Mouse (Mus musculus) forebrain, embryonic 13.5 days (tissue): ENCODE measurements around the gene Cdh22. TPM values are rescaled to one million over a fixed set of nuclear protein-coding genes. Genes with fewer than 3 reads are reported as not detected.

Source experiments
- ATAC-seq: fragments of 200-750 bp; cut with Nextera tagmentation; 2 replicates; pipeline ENCODE4 v1.8.0; 2017
- H3K27ac ChIP-seq: fragments of 300-500 bp; sonication (generic); 2 replicates; pipeline ENCODE4 v1.5.1; 2015; ENCODE audit warnings: inconsistent platforms, mild to moderate bottlenecking, moderate library complexity
- H3K27me3 ChIP-seq: fragments of 300-500 bp; sonication (generic); 2 replicates; pipeline ENCODE4 v1.6.1; 2015; ENCODE audit warnings: mild to moderate bottlenecking, inconsistent platforms
- H3K36me3 ChIP-seq: fragments of 300-500 bp; sonication (generic); 2 replicates; pipeline ENCODE4 v1.6.1; 2015; ENCODE audit warnings: mild to moderate bottlenecking, inconsistent platforms; ENCODE audit not compliant: poor library complexity, severe bottlenecking
- H3K4me1 ChIP-seq: fragments of 300-500 bp; sonication (generic); 2 replicates; pipeline ENCODE4 v1.6.1; 2015; ENCODE audit warnings: inconsistent platforms
- H3K4me2 ChIP-seq: fragments of 300-500 bp; sonication (generic); 2 replicates; pipeline ENCODE4 v1.6.1; 2015; ENCODE audit warnings: inconsistent platforms, mild to moderate bottlenecking, moderate library complexity
- H3K4me3 ChIP-seq: fragments of 300-500 bp; sonication (generic); 2 replicates; pipeline ENCODE4 v1.5.1; 2015; ENCODE audit warnings: mild to moderate bottlenecking, inconsistent platforms
- H3K9ac ChIP-seq: fragments of 300-500 bp; sonication (generic); 2 replicates; pipeline ENCODE4 v1.6.1; 2015; ENCODE audit warnings: mild to moderate bottlenecking, inconsistent platforms
- H3K9me3 ChIP-seq: fragments of 300-500 bp; sonication (generic); replicated peaks from 2 replicates; pipeline ENCODE4 v1.6.1; 2016; ENCODE audit warnings: inconsistent platforms
- WGBS: fragments of 180-500 bp; shearing (Covaris S2); methylation state at CpG from one replicate; pipeline ENCODE4 v1.1.7; 2015; 5-methylcytosine and 5-hydroxymethylcytosine counted together
- polyA plus RNA-seq: library from polyadenylated mRNA; unstranded; fragments of >200 nt; fragmentation: Nextera tagmentation; extraction: Ambion mirVana; gene quantifications from 2 replicates; pipeline ENCODE4 v1.2.1, GENCODE M21; 2015

Cdh22 gene
- polyA plus RNA-seq, 1 experiment from 2014 or later: 5.0 TPM

GRCm38 (mm10) chr2:165266739-165267138 lies 32.1 kb upstream of the Cdh22 start:
- WGBS: 2% methylated on average over 12 of the region's 12 CpGs
- Histone ChIP-seq H3K4me3 (no peak overlapping the region), H3K4me2 (0 out of 2 replicates have a peak overlapping the region, but pooled peaks have one; percentile 2), H3K27me3 (peaks cover 5% of the 10 kb centered on the region; the same call in 1 of the 2 replicates), H3K27ac (0 out of 2 replicates have a peak overlapping the region, but pooled peaks have one; percentile 14), H3K4me1 (peaks cover 47% of the 10 kb centered on the region), H3K9ac (no peak overlapping the region), H3K36me3 (no peaks in the 10 kb centered on the region), H3K9me3 (no peaks in the 10 kb centered on the region)
- ATAC-seq: no peak

DNA sequence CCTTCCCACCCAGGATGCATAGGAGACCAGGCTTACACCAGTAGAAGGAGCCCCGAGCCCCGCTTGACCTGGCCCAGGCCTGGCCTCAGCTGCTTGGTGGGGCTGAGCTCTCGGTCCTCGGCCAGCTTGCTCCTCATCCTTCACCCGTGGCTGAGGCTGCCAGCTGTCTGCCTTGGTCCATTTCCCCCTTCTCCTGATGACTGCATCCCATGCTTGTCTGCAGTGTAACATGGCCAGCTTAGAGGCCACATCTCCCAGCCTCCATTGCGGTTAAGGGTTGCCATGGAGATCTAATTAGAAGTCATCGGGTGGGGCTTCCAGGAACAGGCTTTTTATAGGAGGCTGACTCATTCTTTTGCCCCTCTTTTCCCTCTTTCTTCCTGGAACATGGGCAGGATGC lies 29.2 kb upstream of the Cdh22 start:
- no peak for ATAC-seq

GRCm38 (mm10) chr2:165262274-165262990 lies 27.8 kb upstream of the Cdh22 start:
- ATAC-seq: no peak
- H3K27me3 ChIP-seq: peaks cover 7% of the 10 kb centered on the region; the same call in 1 of the 2 replicates

More for the DNA sequence above, 29.2 kb upstream of the Cdh22 start:
- Histone ChIP-seq H3K9ac (no peak overlapping the region), H3K36me3 (no peaks in the 10 kb centered on the region), H3K4me1 (peaks cover 32% of the 10 kb centered on the region), H3K9me3 (no peaks in the 10 kb centered on the region), H3K27me3 (peaks cover 7% of the 10 kb centered on the region; the same call in 1 of the 2 replicates), H3K27ac (no peak overlapping the region; the same call in 1 of the 2 replicates), H3K4me3 (no peak overlapping the region), H3K4me2 (no peak overlapping the region)
- WGBS: 61% methylated on average over 7 of the region's 7 CpGs

DNA sequence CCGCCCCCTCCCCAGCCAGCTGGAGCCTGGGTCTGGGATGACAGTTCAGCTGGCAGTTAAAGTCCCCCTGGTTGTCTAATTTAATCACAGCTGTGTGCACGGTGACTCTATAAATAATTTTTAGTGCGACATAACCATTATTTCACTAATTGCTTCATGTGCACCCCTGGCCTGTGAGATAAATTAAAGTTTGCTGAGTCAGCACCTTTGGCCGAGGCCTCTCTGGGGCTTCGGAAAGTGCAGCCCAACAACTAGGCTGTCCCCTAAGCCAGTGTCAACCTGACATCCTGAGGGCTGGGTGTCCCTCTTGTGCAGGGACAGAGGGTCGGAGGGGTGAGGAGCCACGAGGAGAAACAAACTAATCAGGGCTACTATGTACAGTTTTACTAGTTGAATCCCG lies 25.2 kb upstream of the Cdh22 start:
- 81% methylated on average over 8 of the region's 8 CpGs for whole genome bisulfite sequencing
- Histone ChIP-seq H3K9me3 (no peaks in the 10 kb centered on the region), H3K9ac (no peak overlapping the region), H3K4me3 (no peak overlapping the region), H3K4me1 (peaks cover 29% of the 10 kb centered on the region), H3K27ac (no peak overlapping the region), H3K36me3 (no peaks in the 10 kb centered on the region), H3K4me2 (no peak overlapping the region), H3K27me3 (peaks cover 30% of the 10 kb centered on the region)
- no peak for ATAC-seq

More at GRCm38 (mm10) chr2:165262274-165262990, 27.8 kb upstream of the Cdh22 start:
- Histone ChIP-seq H3K36me3 (no peaks in the 10 kb centered on the region), H3K4me2 (no peak overlapping the region), H3K27ac (no peak overlapping the region), H3K9me3 (no peaks in the 10 kb centered on the region), H3K4me3 (no peak overlapping the region), H3K9ac (no peak overlapping the region), H3K4me1 (peaks cover 38% of the 10 kb centered on the region)
- whole genome bisulfite sequencing: 69% methylated on average over 18 of the region's 18 CpGs

- Histone ChIP-seq H3K9me3 (no peaks in the 10 kb centered on the region), H3K4me1 (peaks cover 33% of the 10 kb centered on the region), H3K9ac (no peak overlapping the region), H3K36me3 (no peaks in the 10 kb centered on the region), H3K27me3 (peaks cover 45% of the 10 kb centered on the region), H3K27ac (no peak overlapping the region), H3K4me2 (no peak overlapping the region), H3K4me3 (no peak overlapping the region)
- 79% methylated on average over 6 of the region's 6 CpGs for WGBS
- no peak for ATAC-seq
Measured at GRCm38 (mm10) chr2:165258321-165258720, 23.7 kb upstream of the Cdh22 start.

GRCm38 (mm10) chr2:165257151-165257834 lies 22.6 kb upstream of the Cdh22 start:
- no peak overlapping the region for H3K4me3 ChIP-seq
- no peaks in the 10 kb centered on the region for H3K9me3 ChIP-seq
- ATAC-seq: no peak
- H3K27me3 ChIP-seq: peaks cover 55% of the 10 kb centered on the region
- peaks cover 31% of the 10 kb centered on the region for H3K4me1 ChIP-seq
- no peaks in the 10 kb centered on the region for H3K36me3 ChIP-seq
- no peak overlapping the region for H3K9ac ChIP-seq
- no peak overlapping the region for H3K27ac ChIP-seq
- 32% methylated on average over 11 of the region's 11 CpGs for WGBS
- H3K4me2 ChIP-seq: no peak overlapping the region

- peaks cover 57% of the 10 kb centered on the region for H3K27me3 ChIP-seq
- H3K4me1 ChIP-seq: peaks cover 31% of the 10 kb centered on the region
- no peak overlapping the region for H3K4me3 ChIP-seq
Measured at GRCm38 (mm10) chr2:165256213-165256612, 21.6 kb upstream of the Cdh22 start.

DNA sequence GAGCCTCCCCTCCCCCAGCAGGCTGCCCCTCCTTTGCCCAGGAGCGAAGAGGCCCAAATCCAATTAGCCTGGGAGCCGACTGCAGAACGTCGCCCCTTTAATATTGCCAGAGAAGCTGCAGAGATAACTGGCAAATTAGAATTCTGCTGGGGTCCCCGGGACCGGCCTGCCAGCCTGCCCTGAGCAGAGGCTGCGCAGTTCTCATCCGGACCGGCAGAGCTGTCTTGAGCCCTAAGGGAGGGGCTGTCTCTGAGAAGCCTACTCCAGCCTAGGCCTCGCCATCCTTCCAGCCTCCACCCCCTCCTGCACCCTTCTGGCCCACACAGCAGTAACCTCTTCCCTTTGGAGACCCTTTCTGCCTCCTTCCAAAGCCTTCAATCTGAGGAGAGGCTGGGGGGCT lies 19.2 kb upstream of the Cdh22 start:
- ATAC-seq: no peak
- H3K4me1 ChIP-seq: peaks cover 42% of the 10 kb centered on the region
- peaks cover 77% of the 10 kb centered on the region for H3K27me3 ChIP-seq
- H3K4me3 ChIP-seq: no peak overlapping the region
- WGBS: 2% methylated on average over 10 of the region's 10 CpGs
- no peak overlapping the region for H3K27ac ChIP-seq
- no peaks in the 10 kb centered on the region for H3K36me3 ChIP-seq
- H3K9ac ChIP-seq: no peak overlapping the region; the same call in 1 of the 2 replicates
- no peak overlapping the region; the same call in 1 of the 2 replicates for H3K4me2 ChIP-seq
- H3K9me3 ChIP-seq: no peaks in the 10 kb centered on the region

More at GRCm38 (mm10) chr2:165256213-165256612, 21.6 kb upstream of the Cdh22 start:
- Histone ChIP-seq H3K9ac (no peak overlapping the region), H3K36me3 (no peaks in the 10 kb centered on the region), H3K27ac (no peak overlapping the region), H3K9me3 (no peaks in the 10 kb centered on the region), H3K4me2 (no peak overlapping the region)
- no peak for ATAC-seq
- WGBS: 73% methylated on average over 10 of the region's 10 CpGs

DNA sequence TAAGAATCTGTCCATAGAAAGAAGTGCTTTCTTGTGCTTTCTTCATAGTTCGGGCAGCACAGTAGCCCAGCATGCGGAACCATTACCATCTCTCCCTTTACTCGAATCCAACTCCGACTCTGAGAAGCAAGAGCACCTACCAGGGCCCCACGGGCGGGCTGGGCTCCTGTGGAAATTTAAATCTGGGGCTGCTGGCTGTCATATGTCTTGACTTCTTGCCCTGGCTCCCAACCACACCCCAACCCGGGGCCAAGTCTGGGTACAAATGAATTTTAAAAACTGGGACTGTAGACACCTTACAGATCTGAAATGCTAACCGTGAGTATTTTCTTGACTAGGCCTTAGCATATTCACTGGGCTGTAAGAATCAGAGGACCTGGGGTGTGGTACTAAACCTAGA lies 18.6 kb upstream of the Cdh22 start:
- Histone ChIP-seq H3K27ac (no peak overlapping the region), H3K9me3 (no peaks in the 10 kb centered on the region), H3K4me3 (no peak overlapping the region), H3K36me3 (no peaks in the 10 kb centered on the region), H3K9ac (no peak overlapping the region), H3K4me1 (peaks cover 40% of the 10 kb centered on the region), H3K4me2 (no peak overlapping the region), H3K27me3 (peaks cover 79% of the 10 kb centered on the region)
- no peak for ATAC-seq
- 77% methylated on average over 8 of the region's 8 CpGs for WGBS

DNA sequence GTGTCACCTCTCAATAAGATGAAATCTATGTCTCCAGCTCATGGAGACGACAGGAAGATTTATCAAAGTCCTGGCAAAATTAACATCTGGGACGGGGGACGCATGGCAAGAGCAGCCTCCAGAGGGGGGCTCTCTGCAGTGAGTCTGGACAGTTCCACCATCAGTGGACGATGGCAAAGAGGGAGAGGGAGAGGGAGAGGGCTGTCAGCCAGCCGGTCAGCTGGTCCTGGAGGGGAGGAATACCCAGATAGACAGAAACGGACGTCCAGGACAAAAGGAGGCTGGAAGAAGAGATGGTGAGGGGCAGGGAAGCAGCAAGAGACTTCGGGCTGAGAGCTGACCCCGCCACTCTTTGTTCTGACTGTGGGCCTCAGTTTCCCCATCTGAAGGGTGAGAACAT lies 18.1 kb upstream of the Cdh22 start:
- ATAC-seq: no peak
- WGBS: 51% methylated on average over 9 of the region's 9 CpGs
- Histone ChIP-seq H3K27me3 (peaks cover 83% of the 10 kb centered on the region), H3K4me1 (peaks cover 39% of the 10 kb centered on the region), H3K36me3 (no peaks in the 10 kb centered on the region), H3K9ac (no peak overlapping the region), H3K9me3 (no peaks in the 10 kb centered on the region), H3K27ac (no peak overlapping the region), H3K4me2 (no peak overlapping the region), H3K4me3 (no peak overlapping the region)

- Histone ChIP-seq H3K27me3 (peaks cover 87% of the 10 kb centered on the region), H3K9me3 (no peaks in the 10 kb centered on the region), H3K4me2 (no peak overlapping the region), H3K4me1 (peaks cover 36% of the 10 kb centered on the region), H3K27ac (no peak overlapping the region), H3K9ac (no peak overlapping the region), H3K36me3 (no peaks in the 10 kb centered on the region), H3K4me3 (no peak overlapping the region)
- WGBS: 74% methylated on average over 8 of the region's 8 CpGs
- no peak for ATAC-seq
Measured at GRCm38 (mm10) chr2:165252381-165252780, 17.7 kb upstream of the Cdh22 start.

- Histone ChIP-seq H3K27ac (no peak overlapping the region), H3K4me2 (no peak overlapping the region), H3K9ac (no peak overlapping the region), H3K36me3 (no peaks in the 10 kb centered on the region), H3K4me3 (no peak overlapping the region), H3K4me1 (peaks cover 36% of the 10 kb centered on the region), H3K9me3 (no peaks in the 10 kb centered on the region), H3K27me3 (peaks cover 83% of the 10 kb centered on the region)
- ATAC-seq: no peak
- 43% methylated on average over 1 of the region's 1 CpGs for WGBS
Measured at GRCm38 (mm10) chr2:165250903-165251302, 16.2 kb upstream of the Cdh22 start.
